Mouse (Mus musculus) lung, embryonic 16.5 days (tissue): ENCODE measurements around the gene Vwc2. TPM values are rescaled to one million over a fixed set of nuclear protein-coding genes. Genes with fewer than 3 reads are reported as not detected.
A peak's percentile ranks its signal among the peaks of the same experiment; 100 is the strongest.

Experiments used
- ATAC-seq: fragments of 200-750 bp; cut with Nextera tagmentation; 2 replicates; pipeline ENCODE4 v1.8.0; 2017; ENCODE audit warnings: low read depth, mild to moderate bottlenecking, moderate library complexity
- H3K27ac ChIP-seq: fragments of 300-500 bp; sonication (generic); 2 replicates; pipeline ENCODE4 v1.5.1; 2014; ENCODE audit warnings: mild to moderate bottlenecking, control low read depth, low read length
- H3K27me3 ChIP-seq: fragments of 300-500 bp; sonication (generic); 2 replicates; pipeline ENCODE4 v1.6.1; 2014; ENCODE audit warnings: low read depth, low read length, mixed read lengths; ENCODE audit not compliant: control insufficient read depth, insufficient read depth
- H3K36me3 ChIP-seq: fragments of 300-500 bp; sonication (generic); 2 replicates; pipeline ENCODE4 v1.6.1; 2014; ENCODE audit warnings: low read length; ENCODE audit not compliant: control insufficient read depth, insufficient read depth
- H3K4me1 ChIP-seq: fragments of 300-500 bp; sonication (generic); replicated peaks from 2 replicates; pipeline ENCODE4 v1.6.1; 2014; ENCODE audit warnings: low read length, mixed read lengths; ENCODE audit not compliant: control insufficient read depth, insufficient read depth
- H3K4me2 ChIP-seq: fragments of 300-500 bp; sonication (generic); 2 replicates; pipeline ENCODE4 v1.6.1; 2014; ENCODE audit warnings: low read depth, low read length, control low read depth
- H3K4me3 ChIP-seq: fragments of 300-500 bp; sonication (generic); 2 replicates; pipeline ENCODE4 v1.5.1; 2014; ENCODE audit warnings: mild to moderate bottlenecking, low read length, control low read depth
- H3K9ac ChIP-seq: fragments of 300-500 bp; sonication (generic); 2 replicates; pipeline ENCODE4 v1.6.1; 2014; ENCODE audit warnings: low read length, control low read depth
- H3K9me3 ChIP-seq: fragments of 300-500 bp; sonication (generic); 2 replicates; pipeline ENCODE4 v1.6.1; 2016; ENCODE audit warnings: low read length; ENCODE audit not compliant: control insufficient read depth
- WGBS: fragments of 180-500 bp; shearing (Covaris S2); extraction: QIAGEN DNeasy Blood & Tissue Kit; methylation state at CpG from one replicate; pipeline ENCODE4 v1.1.7; 2014; 5-methylcytosine and 5-hydroxymethylcytosine counted together
- polyA plus RNA-seq: library from polyadenylated mRNA; unstranded; fragments of >200 nt; fragmentation: Nextera tagmentation; extraction: Ambion mirVana; gene quantifications from 2 replicates; pipeline ENCODE4 v1.2.1, GENCODE M21; 2015

Vwc2 gene
- polyA plus RNA-seq, 1 experiment from 2014 or later: 0.88 TPM

DNA sequence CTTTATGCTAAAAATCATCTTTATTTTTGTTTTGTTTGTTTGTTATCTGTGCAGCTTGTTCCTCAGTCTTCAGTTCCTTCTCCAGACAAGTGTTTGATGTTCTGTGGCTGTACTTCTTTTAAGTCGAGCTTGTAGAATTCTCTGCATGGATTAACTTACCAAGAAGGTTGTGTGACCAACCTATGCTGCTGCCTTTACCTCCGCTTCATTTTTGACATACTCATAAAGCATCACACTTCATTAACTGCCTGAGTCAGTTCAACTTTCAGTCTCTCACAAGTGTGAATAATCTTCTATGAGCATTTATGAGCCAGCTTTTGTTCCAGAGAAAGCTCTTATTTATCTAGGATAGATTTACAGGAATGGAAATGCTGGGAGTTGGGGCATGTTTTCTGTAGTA is 68.7 kb downstream of the Vwc2 start:
- Histone ChIP-seq H3K9ac (no peak overlapping the region), H3K4me1 (no peaks in the 10 kb centered on the region), H3K4me3 (no peak overlapping the region), H3K9me3 (no peaks in the 10 kb centered on the region), H3K27me3 (no peaks in the 10 kb centered on the region), H3K36me3 (no peaks in the 10 kb centered on the region), H3K27ac (no peak overlapping the region), H3K4me2 (no peak overlapping the region)
- ATAC-seq: no peak
- WGBS: 45% methylated on average over 2 of the region's 2 CpGs

DNA sequence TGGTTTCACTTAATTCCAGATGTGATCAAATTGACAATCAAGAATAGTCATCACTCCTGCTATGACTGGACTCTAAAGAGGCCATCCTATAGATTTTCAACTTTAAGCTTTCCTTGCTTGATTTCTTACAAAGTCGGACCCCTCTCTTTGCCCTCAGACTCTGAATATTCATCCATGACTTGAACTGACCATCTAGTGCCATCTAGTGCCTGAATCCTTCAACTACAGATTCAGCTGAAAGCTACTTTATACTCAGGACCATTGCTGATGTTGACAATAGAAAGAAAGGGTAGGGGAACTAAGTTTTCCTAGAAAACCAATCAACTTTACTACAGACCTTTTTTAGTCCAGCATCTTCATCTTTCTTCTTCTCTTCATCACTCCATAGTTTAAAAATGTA is 109.1 kb downstream of the Vwc2 start:
- Histone ChIP-seq H3K27me3 (no peaks in the 10 kb centered on the region), H3K4me3 (no peak overlapping the region), H3K36me3 (no peaks in the 10 kb centered on the region), H3K9me3 (no peaks in the 10 kb centered on the region), H3K4me1 (no peaks in the 10 kb centered on the region), H3K9ac (no peak overlapping the region), H3K4me2 (no peak overlapping the region), H3K27ac (no peak overlapping the region)
- no peak for ATAC-seq
- WGBS: 18% methylated on average over 1 of the region's 1 CpGs

DNA sequence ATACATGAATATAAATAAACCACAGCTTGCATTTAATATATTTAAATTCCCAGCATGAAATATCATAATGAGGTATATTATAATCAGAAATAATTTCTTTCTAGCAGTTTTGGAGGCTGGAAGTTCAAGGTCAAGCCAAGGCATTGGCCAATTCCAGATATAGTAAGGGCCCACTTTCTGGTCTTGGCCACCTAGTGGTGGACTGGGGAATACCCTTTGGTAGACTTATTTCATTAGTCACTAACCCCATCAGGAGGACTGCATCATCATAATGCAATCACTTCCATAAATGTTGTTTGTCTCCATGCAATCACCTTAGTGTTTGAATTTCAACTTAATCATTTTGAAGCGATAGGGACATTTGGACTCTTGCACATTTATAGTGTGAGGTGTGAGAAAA is 125.3 kb downstream of the Vwc2 start:
- no peaks in the 10 kb centered on the region for H3K4me1 ChIP-seq
- H3K27me3 ChIP-seq: no peaks in the 10 kb centered on the region
- H3K4me3 ChIP-seq: no peak overlapping the region
- no peak overlapping the region for H3K27ac ChIP-seq
- H3K4me2 ChIP-seq: no peak overlapping the region
- 74% methylated on average over 1 of the region's 1 CpGs for WGBS
- H3K9me3 ChIP-seq: no peaks in the 10 kb centered on the region
- no peaks in the 10 kb centered on the region for H3K36me3 ChIP-seq
- no peak for ATAC-seq
- H3K9ac ChIP-seq: no peak overlapping the region

DNA sequence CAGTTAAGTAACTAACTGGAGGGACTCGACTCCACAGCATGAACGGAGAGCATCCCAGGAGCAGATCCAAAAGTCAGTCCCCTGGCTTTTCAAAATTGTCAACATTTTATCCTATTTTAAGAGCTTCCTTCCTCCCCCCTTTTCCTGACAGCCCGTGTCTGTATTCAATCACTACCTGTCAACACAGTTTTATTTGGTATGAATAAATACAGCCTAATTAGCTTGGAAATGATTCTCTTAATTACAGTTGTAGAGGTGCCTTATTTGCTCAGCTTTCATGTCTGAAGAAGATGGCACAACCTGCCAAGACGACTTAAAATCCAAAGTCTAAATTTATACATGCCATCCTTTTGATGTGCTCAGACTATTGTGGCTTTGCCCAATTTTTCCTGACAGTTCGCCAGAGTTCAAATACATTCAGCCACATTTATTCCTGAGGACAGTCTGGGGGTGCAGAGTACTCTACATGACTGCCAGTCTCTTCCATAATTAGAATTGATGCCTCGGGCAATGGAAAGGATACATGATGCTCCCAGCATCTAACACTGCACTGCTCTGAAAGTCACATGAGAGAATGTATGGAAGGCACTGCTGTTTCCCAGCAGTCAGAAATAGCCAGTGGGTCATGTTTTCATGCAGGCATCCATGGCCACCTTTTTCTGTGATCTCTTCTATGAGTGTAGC is 128.8 kb downstream of the Vwc2 start:
- 65% methylated on average over 6 of the region's 6 CpGs for WGBS
- no peak overlapping the region for H3K4me3 ChIP-seq
- no peaks in the 10 kb centered on the region for H3K27me3 ChIP-seq
- no peaks in the 10 kb centered on the region for H3K4me1 ChIP-seq
- no peaks in the 10 kb centered on the region for H3K9me3 ChIP-seq
- ATAC-seq: no peak
- no peaks in the 10 kb centered on the region for H3K36me3 ChIP-seq
- no peak overlapping the region for H3K27ac ChIP-seq
- no peak overlapping the region for H3K9ac ChIP-seq
- no peak overlapping the region for H3K4me2 ChIP-seq

DNA sequence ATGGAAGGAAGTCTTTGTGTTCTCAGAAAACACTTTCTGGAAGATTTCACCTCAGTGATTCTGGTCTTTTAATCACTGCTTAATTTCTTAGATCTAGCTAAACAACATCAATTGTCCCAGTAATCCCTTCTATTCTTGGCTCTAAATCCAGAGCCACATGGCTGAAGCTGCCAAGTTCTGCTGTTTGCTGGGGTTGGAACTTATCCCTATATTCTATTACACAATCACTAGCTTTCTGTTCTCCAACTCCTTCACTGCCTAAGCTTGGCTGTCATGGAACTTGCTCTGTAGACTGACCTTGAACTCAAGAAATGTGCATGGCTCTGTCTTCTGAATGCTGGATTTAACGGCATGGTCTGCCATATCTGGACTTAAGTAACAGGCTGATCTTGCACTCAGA is 143.3 kb downstream of the Vwc2 start:
- Histone ChIP-seq H3K36me3 (no peaks in the 10 kb centered on the region), H3K4me3 (no peak overlapping the region), H3K4me1 (no peaks in the 10 kb centered on the region), H3K27ac (no peak overlapping the region), H3K9me3 (no peaks in the 10 kb centered on the region), H3K27me3 (no peaks in the 10 kb centered on the region), H3K9ac (no peak overlapping the region), H3K4me2 (no peak overlapping the region)
- ATAC-seq: 0 out of 2 replicates have a peak, but pooled peaks have one; percentile 23
- WGBS: 78% methylated on average over 1 of the region's 1 CpGs

DNA sequence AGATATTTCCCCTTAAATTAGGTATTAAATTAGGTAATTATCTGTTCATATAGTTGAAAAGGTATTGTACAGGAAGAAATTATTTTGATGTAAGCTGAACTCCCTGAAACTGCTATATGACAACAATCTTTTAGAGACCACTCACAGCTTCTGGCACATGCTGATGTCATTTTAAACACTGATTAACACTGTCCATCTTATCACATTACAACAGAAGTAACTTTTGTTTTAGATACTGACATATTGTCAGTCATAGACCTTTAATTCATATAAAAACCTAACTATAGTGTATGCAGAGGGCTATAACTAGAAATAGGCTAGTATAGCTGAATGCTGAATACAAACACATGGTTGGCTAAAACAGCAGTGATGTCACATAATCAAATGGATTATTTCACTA is 166.1 kb downstream of the Vwc2 start:
- Histone ChIP-seq H3K27me3 (no peaks in the 10 kb centered on the region), H3K9me3 (no peaks in the 10 kb centered on the region), H3K4me3 (no peak overlapping the region), H3K4me1 (no peaks in the 10 kb centered on the region), H3K36me3 (no peaks in the 10 kb centered on the region), H3K27ac (no peak overlapping the region), H3K9ac (no peak overlapping the region), H3K4me2 (no peak overlapping the region)
- ATAC-seq: no peak

DNA sequence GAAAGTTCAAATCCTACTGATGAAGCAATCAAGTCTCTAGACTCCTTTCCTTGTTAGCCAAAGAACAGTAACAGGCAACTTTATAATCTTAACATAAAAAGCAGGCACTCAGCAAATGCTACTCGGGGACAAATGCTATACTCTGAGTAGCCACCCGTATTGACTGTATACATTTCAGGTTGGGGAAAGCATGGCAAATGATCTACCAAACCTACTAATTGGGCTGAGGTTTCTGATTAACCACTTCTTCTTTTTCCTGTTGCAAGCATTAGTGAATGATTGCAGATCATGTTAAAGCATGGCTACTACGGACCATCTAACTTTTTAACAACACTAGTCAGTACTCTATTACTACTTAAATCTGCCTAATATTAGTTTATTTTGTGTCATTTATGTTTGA is 169.5 kb downstream of the Vwc2 start:
- Histone ChIP-seq H3K27me3 (no peaks in the 10 kb centered on the region), H3K36me3 (no peaks in the 10 kb centered on the region), H3K4me2 (no peak overlapping the region), H3K27ac (no peak overlapping the region), H3K4me3 (no peak overlapping the region), H3K4me1 (no peaks in the 10 kb centered on the region), H3K9ac (no peak overlapping the region), H3K9me3 (no peaks in the 10 kb centered on the region)
- ATAC-seq: no peak
- 67% methylated on average over 3 of the region's 3 CpGs for WGBS
